Mouse (Mus musculus) midbrain, embryonic 16.5 days (tissue): ENCODE data around the gene Tent5b. TPM values are rescaled to one million over a fixed set of nuclear protein-coding genes. Genes with fewer than 3 reads are reported as not detected.

Source experiments
- ATAC-seq: fragments of 200-750 bp; cut with Nextera tagmentation; 2 replicates; pipeline ENCODE4 v1.8.0; 2017; ENCODE audit warnings: moderate TSS enrichment
- H3K27ac ChIP-seq: fragments of 300-500 bp; sonication (generic); 2 replicates; pipeline ENCODE4 v1.5.1; 2014; ENCODE audit warnings: mild to moderate bottlenecking, low read length, mixed read lengths
- H3K27me3 ChIP-seq: fragments of 300-500 bp; sonication (generic); 2 replicates; pipeline ENCODE4 v1.6.1; 2014; ENCODE audit warnings: low read depth, low read length, mixed read lengths; ENCODE audit not compliant: control insufficient read depth, insufficient read depth
- H3K36me3 ChIP-seq: fragments of 300-500 bp; sonication (generic); 2 replicates; pipeline ENCODE4 v1.6.1; 2014; ENCODE audit warnings: mild to moderate bottlenecking, low read length, moderate library complexity, mixed read lengths; ENCODE audit not compliant: control insufficient read depth, insufficient read depth
- H3K4me1 ChIP-seq: fragments of 300-500 bp; sonication (generic); 2 replicates; pipeline ENCODE4 v1.6.1; 2014; ENCODE audit warnings: mild to moderate bottlenecking, low read length, mixed read lengths; ENCODE audit not compliant: control insufficient read depth, insufficient read depth
- H3K4me2 ChIP-seq: fragments of 300-500 bp; sonication (generic); 2 replicates; pipeline ENCODE4 v1.6.1; 2014; ENCODE audit warnings: mild to moderate bottlenecking, low read length, mixed read lengths
- H3K4me3 ChIP-seq: fragments of 300-500 bp; sonication (generic); 2 replicates; pipeline ENCODE4 v1.5.1; 2014; ENCODE audit warnings: low read depth, mild to moderate bottlenecking, low read length, moderate library complexity, mixed read lengths
- H3K9ac ChIP-seq: fragments of 300-500 bp; sonication (generic); 2 replicates; pipeline ENCODE4 v1.6.1; 2014; ENCODE audit warnings: low read depth, low read length, mixed read lengths
- H3K9me3 ChIP-seq: fragments of 300-500 bp; sonication (generic); replicated peaks from 2 replicates; pipeline ENCODE4 v1.6.1; 2014; ENCODE audit warnings: mild to moderate bottlenecking, low read length, mixed read lengths; ENCODE audit not compliant: control insufficient read depth, poor library complexity, severe bottlenecking
- WGBS: fragments of 180-500 bp; shearing (Covaris S2); extraction: QIAGEN DNeasy Blood & Tissue Kit; methylation state at CpG from one replicate; pipeline ENCODE4 v1.1.7; 2014; 5-methylcytosine and 5-hydroxymethylcytosine counted together
- polyA plus RNA-seq: library from polyadenylated mRNA; unstranded; fragments of >200 nt; fragmentation: Nextera tagmentation; extraction: Ambion mirVana; gene quantifications from 2 replicates; pipeline ENCODE4 v1.2.1, GENCODE M21; 2015

The Tent5b gene
- polyA plus RNA-seq, 1 experiment from 2014 or later, result 0.15 TPM

GRCm38 (mm10) chr4:133445727-133446126 is 34.2 kb upstream of the Tent5b start:
- Histone ChIP-seq H3K27me3 (no peaks in the 10 kb centered on the region), H3K9ac (no peak overlapping the region), H3K36me3 (no peaks in the 10 kb centered on the region), H3K4me2 (no peak overlapping the region), H3K27ac (no peak overlapping the region), H3K4me3 (no peak overlapping the region), H3K4me1 (no peaks in the 10 kb centered on the region; the same call in 1 of the 2 replicates), H3K9me3 (no peaks in the 10 kb centered on the region)
- 92% methylated on average over 5 of the region's 5 CpGs for WGBS
- ATAC-seq, result no peak

DNA sequence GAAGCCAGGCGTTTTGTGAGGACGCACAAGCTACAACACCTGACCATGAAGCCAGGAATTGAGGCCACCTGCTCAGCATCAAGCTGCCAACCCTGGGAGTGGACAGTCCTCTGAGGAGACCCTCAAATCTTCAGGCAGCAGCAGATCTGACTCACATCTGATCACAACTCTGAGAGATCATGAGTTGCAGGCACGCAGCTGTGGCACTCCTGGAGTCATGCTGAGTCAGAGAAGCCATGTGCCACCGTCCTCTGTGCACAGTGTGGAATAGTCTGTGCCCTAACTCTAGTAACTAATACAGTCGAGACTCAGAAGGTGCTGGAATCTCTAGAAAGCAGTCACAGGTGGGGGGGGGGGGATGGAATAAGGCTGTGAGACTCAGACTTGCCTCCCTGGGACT is 32.6 kb upstream of the Tent5b start:
- Histone ChIP-seq H3K9ac (no peak overlapping the region), H3K9me3 (no peaks in the 10 kb centered on the region), H3K27ac (no peak overlapping the region), H3K4me3 (no peak overlapping the region), H3K4me2 (no peak overlapping the region), H3K36me3 (no peaks in the 10 kb centered on the region), H3K27me3 (no peaks in the 10 kb centered on the region), H3K4me1 (no peaks in the 10 kb centered on the region)
- 64% methylated on average over 5 of the region's 5 CpGs for WGBS
- no peak for ATAC-seq

DNA sequence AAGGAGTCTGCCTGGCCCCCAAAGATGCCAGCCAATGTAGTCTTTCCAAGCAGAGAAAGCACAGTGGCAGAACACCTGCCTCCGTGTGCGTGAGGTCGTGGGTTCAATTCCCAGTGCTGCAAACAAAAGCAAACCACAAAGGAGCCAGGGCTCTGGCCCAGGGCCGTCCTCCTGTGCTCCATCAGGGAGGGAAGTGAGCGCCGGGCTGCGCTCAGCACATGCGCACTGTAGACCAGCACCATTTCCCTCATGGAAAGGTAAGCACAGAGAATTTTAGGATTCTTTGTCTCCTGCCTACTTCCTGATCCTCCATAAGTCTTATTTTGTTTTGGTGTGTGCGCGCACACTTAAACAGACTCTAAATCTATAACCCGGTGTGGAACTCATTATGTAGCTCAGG is 32.0 kb upstream of the Tent5b start:
- ATAC-seq, result no peak
- Histone ChIP-seq H3K9ac (no peak overlapping the region), H3K4me1 (no peaks in the 10 kb centered on the region), H3K4me3 (no peak overlapping the region), H3K4me2 (no peak overlapping the region), H3K36me3 (no peaks in the 10 kb centered on the region), H3K9me3 (no peaks in the 10 kb centered on the region), H3K27ac (no peak overlapping the region), H3K27me3 (no peaks in the 10 kb centered on the region)
- 76% methylated on average over 11 of the region's 11 CpGs for WGBS

DNA sequence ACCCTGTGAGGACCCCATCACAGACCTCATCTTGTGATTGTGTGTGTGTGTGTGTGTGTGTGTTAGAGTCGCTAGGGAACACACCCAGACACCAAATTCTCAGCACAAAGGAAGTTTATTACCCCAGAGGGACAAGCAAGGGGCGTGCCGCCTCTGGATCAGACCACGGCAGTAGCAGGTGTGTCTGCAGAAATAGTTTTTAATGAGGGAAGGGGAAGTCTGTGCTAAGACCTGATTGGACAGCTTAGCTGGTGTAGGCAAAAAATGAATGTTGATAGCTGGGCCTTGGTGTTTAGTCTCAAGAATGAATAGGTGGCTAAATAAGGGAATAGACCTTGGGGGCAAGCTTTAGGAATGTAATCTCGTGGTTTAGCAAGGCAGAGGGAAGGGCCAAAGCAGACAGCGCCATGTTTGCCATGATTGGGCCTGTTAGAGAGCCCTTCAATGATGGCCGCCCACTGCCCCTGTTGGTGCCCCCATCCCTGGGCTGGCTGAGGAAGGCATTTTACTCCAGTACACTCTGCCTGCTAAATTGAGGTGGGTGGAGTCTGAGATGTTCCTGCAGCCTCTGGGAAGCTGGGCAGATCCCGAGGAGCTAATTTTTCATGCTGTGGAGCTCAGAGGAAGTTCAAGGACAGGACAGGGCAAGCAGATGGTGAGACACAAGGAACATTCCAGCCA is 31.1 kb upstream of the Tent5b start:
- H3K27me3 ChIP-seq, result no peaks in the 10 kb centered on the region
- H3K4me2 ChIP-seq, result no peak overlapping the region
- H3K36me3 ChIP-seq, result no peaks in the 10 kb centered on the region
- no peak overlapping the region for H3K4me3 ChIP-seq
- no peak overlapping the region for H3K27ac ChIP-seq
- no peaks in the 10 kb centered on the region for H3K4me1 ChIP-seq
- WGBS, result 66% methylated on average over 8 of the region's 8 CpGs
- H3K9ac ChIP-seq, result no peak overlapping the region
- H3K9me3 ChIP-seq, result no peaks in the 10 kb centered on the region
- ATAC-seq, result no peak

DNA sequence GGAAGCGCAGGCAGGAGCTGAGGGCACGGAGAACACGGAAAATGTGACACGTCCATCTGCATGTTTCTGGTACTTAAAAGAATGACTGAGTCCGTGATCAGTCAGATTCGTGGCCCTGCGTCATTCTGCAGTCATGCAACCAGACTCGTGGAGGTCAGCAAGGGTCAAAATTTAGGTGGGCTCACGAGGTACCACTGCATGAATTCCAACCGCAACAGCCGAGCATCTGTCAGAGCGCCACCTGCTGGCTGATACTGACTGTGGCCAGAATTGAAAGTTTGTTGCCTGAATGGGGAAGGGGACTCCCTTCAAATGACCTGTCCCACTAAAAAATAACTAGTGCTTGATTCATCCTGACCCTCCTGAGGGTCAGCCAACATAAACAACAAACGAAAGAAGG is 30.2 kb upstream of the Tent5b start:
- Histone ChIP-seq H3K36me3 (no peaks in the 10 kb centered on the region), H3K9me3 (no peaks in the 10 kb centered on the region), H3K4me3 (no peak overlapping the region), H3K27me3 (no peaks in the 10 kb centered on the region), H3K4me1 (no peaks in the 10 kb centered on the region), H3K9ac (0 out of 2 replicates have a peak overlapping the region, but pooled peaks have one; percentile 2), H3K27ac (no peak overlapping the region), H3K4me2 (peak overlapping the region; percentile 27; the same call in 1 of the 2 replicates)
- 16% methylated on average over 13 of the region's 13 CpGs for WGBS
- ATAC-seq, result no peak

DNA sequence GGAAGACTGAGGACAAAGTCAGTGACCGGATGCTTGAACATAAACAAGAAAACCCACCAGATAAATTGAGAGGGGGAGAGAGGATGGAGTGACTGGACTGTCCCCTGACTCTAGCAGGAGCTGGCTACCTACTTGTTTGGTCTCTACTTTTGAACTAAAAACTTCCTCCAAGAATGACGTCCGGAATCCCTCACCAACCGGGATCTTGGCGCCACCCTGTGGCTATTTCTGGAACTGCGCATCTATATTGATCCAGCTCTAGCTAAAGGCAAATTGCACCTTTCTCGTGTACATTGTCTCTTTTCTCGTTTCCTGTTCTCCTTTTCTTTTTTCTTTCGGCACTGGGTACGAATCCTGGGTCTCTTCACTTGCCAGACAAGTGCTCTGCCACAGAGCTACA is 28.4 kb upstream of the Tent5b start:
- Histone ChIP-seq H3K4me2 (no peak overlapping the region), H3K27me3 (no peaks in the 10 kb centered on the region), H3K9me3 (no peaks in the 10 kb centered on the region), H3K27ac (no peak overlapping the region), H3K9ac (no peak overlapping the region), H3K4me3 (no peak overlapping the region), H3K4me1 (no peaks in the 10 kb centered on the region), H3K36me3 (no peaks in the 10 kb centered on the region)
- no peak for ATAC-seq
- 9% methylated on average over 10 of the region's 10 CpGs for WGBS

- Histone ChIP-seq H3K4me2 (no peak overlapping the region), H3K9me3 (no peaks in the 10 kb centered on the region), H3K27me3 (no peaks in the 10 kb centered on the region), H3K4me3 (no peak overlapping the region), H3K9ac (no peak overlapping the region), H3K4me1 (no peaks in the 10 kb centered on the region), H3K36me3 (no peaks in the 10 kb centered on the region), H3K27ac (no peak overlapping the region)
- WGBS, result 75% methylated on average over 6 of the region's 7 CpGs
- no peak for ATAC-seq
These were observed 27.5 kb upstream of the Tent5b start for GRCm38 (mm10) chr4:133452433-133452832.

- no peaks in the 10 kb centered on the region for H3K36me3 ChIP-seq
- 66% methylated on average over 3 of the region's 3 CpGs for WGBS
- ATAC-seq, result no peak
- no peaks in the 10 kb centered on the region for H3K9me3 ChIP-seq
- no peak overlapping the region for H3K27ac ChIP-seq
- H3K4me1 ChIP-seq, result no peaks in the 10 kb centered on the region
- H3K4me2 ChIP-seq, result no peak overlapping the region
- no peaks in the 10 kb centered on the region for H3K27me3 ChIP-seq
- no peak overlapping the region for H3K9ac ChIP-seq
- no peak overlapping the region for H3K4me3 ChIP-seq
These were observed 21.9 kb upstream of the Tent5b start for GRCm38 (mm10) chr4:133458044-133458443.

GRCm38 (mm10) chr4:133460006-133460405 is 19.9 kb upstream of the Tent5b start:
- no peak overlapping the region for H3K27ac ChIP-seq
- no peaks in the 10 kb centered on the region for H3K27me3 ChIP-seq
- H3K36me3 ChIP-seq, result no peaks in the 10 kb centered on the region
- H3K4me1 ChIP-seq, result no peaks in the 10 kb centered on the region
- 80% methylated on average over 1 of the region's 1 CpGs for WGBS
- no peaks in the 10 kb centered on the region for H3K9me3 ChIP-seq
- no peak overlapping the region for H3K4me3 ChIP-seq
- no peak overlapping the region for H3K4me2 ChIP-seq
- no peak overlapping the region for H3K9ac ChIP-seq
- no peak for ATAC-seq
